Mouse (Mus musculus) neural tube, embryonic 10.5 days (tissue): Measurements from ENCODE around the gene Cdca4.
"Not testable (repeated sequence)": the region's sequence is repeated elsewhere in the genome, so short reads cannot be mapped to it uniquely, and the experiment has no call there.

Experiments
- DNase-seq: peaks from one replicate; pipeline ENCODE4 v3.0.0-alpha.2; 2017; ENCODE audit warnings: low spot score; ENCODE audit errors: extremely low spot score

Gene Cdca4

GRCm38 (mm10) chr12:112857021-112857925, 28.1 kb upstream of the Cdca4 start:
- DNase-seq: no peak

GRCm38 (mm10) chr12:112856338-112856737, 27.1 kb upstream of the Cdca4 start:
- no peak for DNase-seq

- DNase-seq: no peak
Measured at GRCm38 (mm10) chr12:112854610-112855333, 25.5 kb upstream of the Cdca4 start.

- no peak for DNase-seq
Measured at GRCm38 (mm10) chr12:112853050-112853729, 24.0 kb upstream of the Cdca4 start.

GRCm38 (mm10) chr12:112851116-112851515, 21.9 kb upstream of the Cdca4 start:
- no peak for DNase-seq

- no peak for DNase-seq
Measured at GRCm38 (mm10) chr12:112850344-112850743, 21.1 kb upstream of the Cdca4 start.

- no peak for DNase-seq
Measured at GRCm38 (mm10) chr12:112849235-112850022, 20.2 kb upstream of the Cdca4 start.

- no peak for DNase-seq
Measured at GRCm38 (mm10) chr12:112847880-112848279, 18.7 kb upstream of the Cdca4 start.

- DNase-seq: peak; percentile 85
Measured at GRCm38 (mm10) chr12:112843803-112844202, 14.6 kb upstream of the Cdca4 start.

- not testable (repeated sequence) for DNase-seq
Measured at GRCm38 (mm10) chr12:112842128-112842527, 12.9 kb upstream of the Cdca4 start.

- DNase-seq: not testable (repeated sequence)
Measured at GRCm38 (mm10) chr12:112841338-112841892, 12.2 kb upstream of the Cdca4 start.

- no peak for DNase-seq
Measured at GRCm38 (mm10) chr12:112840209-112841086, 11.2 kb upstream of the Cdca4 start.

- no peak for DNase-seq
Measured at GRCm38 (mm10) chr12:112835046-112835445, 5.8 kb upstream of the Cdca4 start.

- DNase-seq: no peak
Measured at GRCm38 (mm10) chr12:112833527-112833926, 4.3 kb upstream of the Cdca4 start.

GRCm38 (mm10) chr12:112832411-112832810, 3.2 kb upstream of the Cdca4 start:
- DNase-seq: no peak

- no peak for DNase-seq
Measured at GRCm38 (mm10) chr12:112830570-112830969, 1.3 kb upstream of the Cdca4 start.

GRCm38 (mm10) chr12:112830141-112830540, 918 bp upstream of the Cdca4 start:
- DNase-seq: no peak

- no peak for DNase-seq
Measured at GRCm38 (mm10) chr12:112828501-112829243, 551 bp downstream of the Cdca4 start.

GRCm38 (mm10) chr12:112825901-112826300, 3.3 kb downstream of the Cdca4 start:
- no peak for DNase-seq
